Mouse (Mus musculus) limb, embryonic 14.5 days (tissue): ENCODE results near the gene Cd207. TPM values are rescaled to one million over a fixed set of nuclear protein-coding genes. Genes with fewer than 3 reads are reported as not detected.

ENCODE experiments used
- ATAC-seq: fragments of 200-750 bp; cut with Nextera tagmentation; 2 replicates; pipeline ENCODE4 v1.8.0; 2017; ENCODE audit warnings: low read depth, moderate number of reproducible peaks, moderate TSS enrichment; ENCODE audit not compliant: low FRiP score
- DNase-seq: peaks from one replicate; pipeline ENCODE4 v3.0.0-alpha.2; 2015; ENCODE audit warnings: low spot score
- H3K27ac ChIP-seq: fragments of 300-500 bp; sonication (generic); replicated peaks from 2 replicates; pipeline ENCODE4 v1.5.1; 2014; ENCODE audit warnings: low read depth, mild to moderate bottlenecking, low read length, moderate library complexity, mixed read lengths
- H3K27me3 ChIP-seq: fragments of 300-500 bp; sonication (generic); 2 replicates; pipeline ENCODE4 v1.6.1; 2014; ENCODE audit warnings: low read length, mixed read lengths; ENCODE audit not compliant: control insufficient read depth, insufficient read depth
- H3K36me3 ChIP-seq: fragments of 300-500 bp; sonication (generic); 2 replicates; pipeline ENCODE4 v1.6.1; 2014; ENCODE audit warnings: mild to moderate bottlenecking, low read length, moderate library complexity, mixed read lengths; ENCODE audit not compliant: control insufficient read depth, insufficient read depth
- H3K4me1 ChIP-seq: fragments of 300-500 bp; sonication (generic); 2 replicates; pipeline ENCODE4 v1.6.1; 2014; ENCODE audit warnings: antibody characterized with exemption, low read length, mixed read lengths; ENCODE audit not compliant: control insufficient read depth, insufficient read depth
- H3K4me2 ChIP-seq: fragments of 300-500 bp; sonication (generic); replicated peaks from 2 replicates; pipeline ENCODE4 v1.6.1; 2014; ENCODE audit warnings: low read depth, mild to moderate bottlenecking, low read length, moderate library complexity; ENCODE audit not compliant: severe bottlenecking
- H3K4me3 ChIP-seq: fragments of 300-500 bp; sonication (generic); replicated peaks from 2 replicates; pipeline ENCODE4 v1.5.1; 2014; ENCODE audit warnings: low read length
- H3K9ac ChIP-seq: fragments of 300-500 bp; sonication (generic); 2 replicates; pipeline ENCODE4 v1.6.1; 2014; ENCODE audit warnings: mild to moderate bottlenecking, low read depth, low read length, moderate library complexity; ENCODE audit not compliant: severe bottlenecking
- H3K9me3 ChIP-seq: fragments of 300-500 bp; sonication (generic); 2 replicates; pipeline ENCODE4 v1.6.1; 2016; ENCODE audit warnings: low read length; ENCODE audit not compliant: control insufficient read depth
- POLR2A ChIP-seq: fragments of 200-500 bp; IDR thresholded peaks from 2 replicates; pipeline ENCODE4 v1.8.0; 2012; ENCODE audit warnings: inconsistent platforms, mild to moderate bottlenecking, moderate library complexity, borderline replicate concordance; ENCODE audit not compliant: insufficient read depth, insufficient read length; ENCODE audit errors: extremely low read depth
- WGBS: fragments of 180-500 bp; shearing (Covaris S2); extraction: QIAGEN DNeasy Blood & Tissue Kit; methylation state at CpG from one replicate; pipeline ENCODE4 v1.1.7; 2014; 5-methylcytosine and 5-hydroxymethylcytosine counted together
- polyA plus RNA-seq, 2 experiments: library from polyadenylated mRNA; depleted of rRNA in 1 of 2; stranded (reverse) in 1 of 2; unstranded in 1 of 2; fragments of >200 nt; fragmentation: Nextera tagmentation in 1 of 2; extraction: Ambion mirVana in 1 of 2; gene quantifications; 2 replicates each; pipeline versions ENCODE4 v1.2.1 to v1.2.3; 2012 to 2014

Cd207 gene
- polyA plus RNA-seq (2012; rRNA removed) = not detected in 2 replicates
- not detected in 2 replicates for polyA plus RNA-seq (2014; fragmentation: Nextera tagmentation; extraction: Ambion mirVana)

GRCm38 (mm10) chr6:83677757-83678156 is at the start of gene Cd207:
TSS of gene Cd207 (minus strand) at chr6:83677857.
- H3K27ac ChIP-seq = no peak within 1 kb of the TSS

DNA sequence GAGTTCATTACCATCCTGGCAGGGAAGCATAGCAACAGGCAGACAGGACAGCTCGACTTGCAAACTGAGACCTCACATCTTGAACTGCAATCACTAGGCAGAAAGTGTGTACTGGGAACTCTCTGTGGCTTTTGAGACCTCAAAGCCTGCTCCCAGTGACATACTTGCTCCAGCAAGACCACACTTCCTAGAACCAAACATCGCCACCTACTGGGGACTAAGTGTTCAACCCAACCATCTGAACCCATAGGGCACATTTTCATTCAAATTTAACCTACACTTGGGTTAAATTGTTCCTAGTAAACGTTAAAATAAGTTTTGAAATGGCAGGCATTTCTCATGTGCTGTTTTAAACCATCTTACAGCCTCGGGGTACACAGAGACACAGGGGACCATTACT is 49.5 kb upstream of the Cd207 start:
- ATAC-seq (no peak), DNase-seq (no peak)
- Histone ChIP-seq H3K4me1 (no peaks in the 10 kb centered on the region), H3K9ac (no peak overlapping the region), H3K27me3 (peaks cover 13% of the 10 kb centered on the region), H3K4me2 (no peak overlapping the region), H3K9me3 (no peaks in the 10 kb centered on the region), H3K4me3 (no peak overlapping the region), H3K27ac (no peak overlapping the region), H3K36me3 (no peaks in the 10 kb centered on the region)
- WGBS = 40% methylated on average over 4 of the region's 4 CpGs
- TF ChIP-seq POLR2A = no peak

More at GRCm38 (mm10) chr6:83677757-83678156, at the start of gene Cd207:
- Histone ChIP-seq H3K9me3 (no peaks in the 10 kb centered on the region), H3K36me3 (no peaks in the 10 kb centered on the region), H3K4me3 (no peak within 1 kb of the TSS), H3K27me3 (no peaks in the 10 kb centered on the region), H3K4me1 (no peaks in the 10 kb centered on the region), H3K9ac (no peak within 1 kb of the TSS), H3K4me2 (no peak within 1 kb of the TSS)
- TF ChIP-seq POLR2A = no peak
- WGBS = 74% methylated on average over 4 of the region's 4 CpGs
- DNase-seq (no peak), ATAC-seq (no peak)

DNA sequence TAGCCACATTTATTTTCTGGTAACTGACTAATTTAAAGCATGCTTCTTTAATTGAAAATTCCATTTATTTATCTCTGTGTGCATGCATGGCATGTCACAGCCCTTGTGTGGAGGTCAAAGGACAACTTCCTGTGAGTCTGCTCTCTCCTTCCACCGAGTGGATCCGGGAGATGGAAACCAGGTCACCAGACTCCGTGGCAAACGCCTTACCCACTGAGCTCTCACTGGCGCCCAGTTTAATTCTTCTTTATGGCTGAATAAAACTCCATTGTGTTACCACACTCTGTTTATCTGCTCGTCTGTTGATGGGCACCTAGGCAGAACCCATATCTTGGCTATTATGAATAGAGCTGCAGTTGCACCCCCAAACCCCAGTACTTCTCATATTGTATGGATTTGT is 44.9 kb upstream of the Cd207 start:
- ATAC-seq (no peak), DNase-seq (no peak)
- Histone ChIP-seq H3K4me2 (no peak overlapping the region), H3K27me3 (peaks cover 58% of the 10 kb centered on the region), H3K36me3 (no peaks in the 10 kb centered on the region), H3K4me3 (no peak overlapping the region), H3K9me3 (no peaks in the 10 kb centered on the region), H3K4me1 (no peaks in the 10 kb centered on the region), H3K27ac (no peak overlapping the region), H3K9ac (no peak overlapping the region)
- WGBS = 9% methylated on average over 6 of the region's 6 CpGs
- TF ChIP-seq POLR2A = no peak

DNA sequence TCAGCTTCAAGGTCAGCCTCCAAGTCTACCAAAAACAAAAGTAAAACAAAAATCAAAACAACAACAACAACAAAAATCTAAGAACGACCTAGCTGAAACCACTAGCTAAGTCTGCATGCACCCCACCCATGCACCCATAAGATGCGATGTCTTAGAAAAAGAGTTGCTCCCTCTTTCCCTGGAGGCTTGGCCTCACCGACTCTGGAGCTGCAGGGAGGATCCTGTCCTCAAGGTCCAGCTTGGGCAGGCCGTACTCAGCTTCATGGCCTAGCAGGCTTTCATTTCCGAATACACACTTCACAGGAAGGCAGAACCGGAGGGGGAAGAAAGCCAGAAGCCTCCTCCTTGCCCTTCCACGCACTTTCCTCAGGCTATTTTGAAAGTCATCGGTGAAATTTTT is 39.4 kb upstream of the Cd207 start:
- no peaks in the 10 kb centered on the region for H3K36me3 ChIP-seq
- H3K4me3 ChIP-seq = no peak overlapping the region
- no peak for TF ChIP-seq POLR2A
- DNase-seq (no peak), ATAC-seq (no peak)
- peaks cover 7% of the 10 kb centered on the region for H3K4me1 ChIP-seq
- H3K27ac ChIP-seq = no peak overlapping the region
- no peak overlapping the region for H3K9ac ChIP-seq
- no peaks in the 10 kb centered on the region for H3K9me3 ChIP-seq
- 4% methylated on average over 8 of the region's 8 CpGs for WGBS
- H3K4me2 ChIP-seq = no peak overlapping the region
- H3K27me3 ChIP-seq = peaks cover 97% of the 10 kb centered on the region

- peaks cover 17% of the 10 kb centered on the region for H3K4me1 ChIP-seq
- peaks cover 97% of the 10 kb centered on the region for H3K27me3 ChIP-seq
- H3K27ac ChIP-seq = no peak overlapping the region
- H3K4me2 ChIP-seq = no peak overlapping the region
- ATAC-seq (no peak), DNase-seq (no peak)
- 2% methylated on average over 30 of the region's 30 CpGs for WGBS
- H3K4me3 ChIP-seq = no peak overlapping the region; the same call in none of the 2 replicates
- no peak for TF ChIP-seq POLR2A
- no peaks in the 10 kb centered on the region for H3K36me3 ChIP-seq
- H3K9me3 ChIP-seq = no peaks in the 10 kb centered on the region
- no peak overlapping the region for H3K9ac ChIP-seq
Observed at GRCm38 (mm10) chr6:83715461-83716196, 38.0 kb upstream of the Cd207 start.
